In genomic region chr1:173321593-173322248, GRCm38 (mm10) we compare ENCODE assay signal across 31 mouse cellular contexts. TPM values are rescaled to one million over a fixed set of nuclear protein-coding genes. Genes with fewer than 3 reads are reported as not detected.
DNase-seq lines count a peak whose midpoint lies in the region; ATAC-seq and TF ChIP-seq lines count a peak whose summit lies in the region.
"Had no signal": no experiment of that assay in that cellular context is flagged by ENCODE, and none has a peak within 500 bp of the region (broad histone marks: within the 10 kb centered on the region; RNA-seq: fewer than 3 reads in every experiment).

No protein-coding gene starts in this region.

- no peak overlapping the region for H3K9ac ChIP-seq in forebrain, postnatal 0 days
- H3K9ac ChIP-seq in forebrain, embryonic 11.5 days (ENCODE audit: low read length), result no peak overlapping the region
- H3K9ac ChIP-seq in hindbrain, postnatal 0 days (replicated peaks; ENCODE audit: low read length), result no peak overlapping the region
- H3K9ac ChIP-seq: embryonic facial prominence, embryonic 12.5 days; limb, embryonic 13.5 days; liver, embryonic 14.5 days; midbrain, embryonic 12.5 days had no signal

- no peaks in the 10 kb centered on the region for H3K9me3 ChIP-seq in forebrain, postnatal 0 days (ENCODE audit: low read length)
- no peaks in the 10 kb centered on the region for H3K9me3 ChIP-seq in forebrain, embryonic 11.5 days (ENCODE audit: control insufficient read depth, low read length)
- H3K9me3 ChIP-seq in hindbrain, postnatal 0 days (ENCODE audit: low read length), result no peaks in the 10 kb centered on the region
- H3K9me3 ChIP-seq: embryonic facial prominence, embryonic 12.5 days; limb, embryonic 13.5 days; midbrain, embryonic 12.5 days had no signal

- no peak overlapping the region for H3K4me3 ChIP-seq in forebrain, postnatal 0 days (ENCODE audit: low read depth, low read length)
- no peak overlapping the region for H3K4me3 ChIP-seq in forebrain, embryonic 11.5 days (ENCODE audit: low read depth, low read length)
- no peak overlapping the region for H3K4me3 ChIP-seq in hindbrain, postnatal 0 days (ENCODE audit: low read length)
- H3K4me3 ChIP-seq: embryonic facial prominence, embryonic 12.5 days; erythroblast, embryonic 14.5 days; layer of hippocampus, adult 2 months; limb, embryonic 13.5 days; midbrain, embryonic 12.5 days had no signal

- 0 out of 2 replicates have a peak overlapping the region, but pooled peaks have one; percentile 9 for H3K27ac ChIP-seq in forebrain, postnatal 0 days (ENCODE audit: low read depth, low read length)
- H3K27ac ChIP-seq in forebrain, embryonic 11.5 days (ENCODE audit: low read depth, low read length), result no peak overlapping the region
- H3K27ac ChIP-seq in hindbrain, postnatal 0 days, result no peak overlapping the region
- H3K27ac ChIP-seq: embryonic facial prominence, embryonic 12.5 days; layer of hippocampus, adult 2 months; limb, embryonic 13.5 days; liver, embryonic 14.5 days; macrophage; midbrain, embryonic 12.5 days; stomach, postnatal 0 days had no signal

- no peaks in the 10 kb centered on the region for H3K4me1 ChIP-seq in forebrain, postnatal 0 days (ENCODE audit: insufficient read depth)
- H3K4me1 ChIP-seq in forebrain, embryonic 11.5 days (replicated peaks; ENCODE audit: control insufficient read depth, insufficient read depth, low read length), result no peaks in the 10 kb centered on the region
- H3K4me1 ChIP-seq in hindbrain, postnatal 0 days (ENCODE audit: insufficient read depth, low read length), result no peaks in the 10 kb centered on the region
- H3K4me1 ChIP-seq: embryonic facial prominence, embryonic 12.5 days; limb, embryonic 13.5 days had no signal

- no peak for TF ChIP-seq CTCF in forebrain, postnatal 0 days (IDR thresholded peaks at IDR 0.05; ENCODE audit: low read depth)
- no peak for TF ChIP-seq CTCF in hindbrain, postnatal 0 days (IDR thresholded peaks at IDR 0.05; ENCODE audit: low read depth)

- WGBS in forebrain, postnatal 0 days, result 41% methylated on average over 8 of the region's 8 CpGs
- WGBS in forebrain, embryonic 11.5 days, result 76% methylated on average over 8 of the region's 8 CpGs
- WGBS in hindbrain, postnatal 0 days, result 29% methylated on average over 8 of the region's 8 CpGs

- no peaks in the 10 kb centered on the region for H3K27me3 ChIP-seq in forebrain, postnatal 0 days (ENCODE audit: insufficient read depth, low read length)
- H3K27me3 ChIP-seq in forebrain, embryonic 11.5 days (ENCODE audit: control insufficient read depth, insufficient read depth, low read length), result no peaks in the 10 kb centered on the region
- H3K27me3 ChIP-seq in hindbrain, postnatal 0 days (ENCODE audit: insufficient read depth, low read length), result no peaks in the 10 kb centered on the region
- H3K27me3 ChIP-seq: CH12.LX; embryonic facial prominence, embryonic 12.5 days; limb, embryonic 13.5 days; midbrain, embryonic 12.5 days had no signal

- peak; percentile 63 for ATAC-seq in forebrain, postnatal 0 days
- ATAC-seq in forebrain, embryonic 11.5 days (replicated peaks; ENCODE audit: low FRiP score), result no peak
- ATAC-seq in hindbrain, postnatal 0 days, result peak; percentile 61; the same call in 1 of the 2 replicates

- no peak overlapping the region for H3K4me2 ChIP-seq in forebrain, postnatal 0 days (ENCODE audit: low read depth)
- H3K4me2 ChIP-seq in forebrain, embryonic 11.5 days (ENCODE audit: low read depth, low read length, severe bottlenecking), result no peak overlapping the region
- no peak overlapping the region for H3K4me2 ChIP-seq in hindbrain, postnatal 0 days (ENCODE audit: low read depth, low read length)
- H3K4me2 ChIP-seq: embryonic facial prominence, embryonic 12.5 days; limb, embryonic 13.5 days; midbrain, embryonic 12.5 days had no signal

- no peaks in the 10 kb centered on the region for H3K36me3 ChIP-seq in forebrain, postnatal 0 days (ENCODE audit: insufficient read depth)
- no peaks in the 10 kb centered on the region for H3K36me3 ChIP-seq in forebrain, embryonic 11.5 days (ENCODE audit: control insufficient read depth, insufficient read depth, low read length)
- H3K36me3 ChIP-seq in hindbrain, postnatal 0 days (ENCODE audit: insufficient read depth, low read length), result no peaks in the 10 kb centered on the region
- H3K36me3 ChIP-seq: embryonic facial prominence, embryonic 12.5 days; limb, embryonic 13.5 days; midbrain, embryonic 12.5 days had no signal

- DNase-seq in forebrain, postnatal 0 days, result no peak
- no peak for DNase-seq in forebrain, embryonic 11.5 days (ENCODE audit: low spot score)
- peak; percentile 72 for DNase-seq in ES-CJ7 (ENCODE audit: low read depth, low spot score)
- peak; percentile 84 for DNase-seq in ZHBTc4 (ENCODE audit: low read depth, low spot score)
- DNase-seq in hindbrain, postnatal 0 days (ENCODE audit: low spot score), result no peak
- DNase-seq in right cerebral cortex, postnatal 25 days, result no peak
- no peak for DNase-seq in heart, adult 9 months (ENCODE audit: low spot score in 2 of 2)
- DNase-seq: adrenal gland, postnatal 14 days; cerebellum, adult 9-11 months; gastrocnemius, postnatal 36 days; kidney, adult 18-20 months; kidney, postnatal 14 days; layer of hippocampus, postnatal 36 days had no signal

RNA-seq across cellular contexts. Expression of gene Ackr1, which starts 11.8 kb away (rescaled TPM):
- total RNA-seq in forebrain, postnatal 0 days (2014; rRNA removed), result 29.0 and 32.8 TPM in 2 replicates
- 11.5 and 14.0 TPM in 2 replicates for polyA plus RNA-seq in forebrain, postnatal 0 days (2015; fragmentation: Nextera tagmentation; extraction: Ambion mirVana)
- polyA plus RNA-seq in forebrain, embryonic 11.5 days (2014; fragmentation: Nextera tagmentation; extraction: Ambion mirVana), result 3.8 and 4.5 TPM in 2 replicates
- 51.7 and 55.2 TPM in 2 replicates for total RNA-seq in hindbrain, postnatal 0 days (2014; rRNA removed)
- polyA plus RNA-seq in hindbrain, postnatal 0 days (2015; fragmentation: Nextera tagmentation; extraction: Ambion mirVana), result 18.7 and 21.5 TPM in 2 replicates
- total RNA-seq: CH12.LX had no signal
- polyA plus RNA-seq: macrophage had no signal

RNA-seq across cellular contexts. Expression of gene Aim2, which starts 29.0 kb away (rescaled TPM):
- 2.3 and 4.5 TPM in 2 replicates for total RNA-seq in forebrain, postnatal 0 days (2014; rRNA removed)
- polyA plus RNA-seq in forebrain, postnatal 0 days (2015; fragmentation: Nextera tagmentation; extraction: Ambion mirVana), result 1.1 and 1.8 TPM in 2 replicates
- polyA plus RNA-seq in forebrain, embryonic 11.5 days (2014; fragmentation: Nextera tagmentation; extraction: Ambion mirVana), result 4.3 and 5.8 TPM in 2 replicates
- total RNA-seq in hindbrain, postnatal 0 days (2014; rRNA removed), result 1.6 and 19.1 TPM in 2 replicates
- polyA plus RNA-seq in hindbrain, postnatal 0 days (2015; fragmentation: Nextera tagmentation; extraction: Ambion mirVana), result 1.4 and 1.9 TPM in 2 replicates

RNA-seq across cellular contexts. Expression of gene Mptx2, which starts 44.1 kb away (rescaled TPM):
- not detected in 2 replicates for total RNA-seq in forebrain, postnatal 0 days (2014; rRNA removed)
- polyA plus RNA-seq in forebrain, postnatal 0 days (2015; fragmentation: Nextera tagmentation; extraction: Ambion mirVana), result not detected in 2 replicates
- polyA plus RNA-seq in forebrain, embryonic 11.5 days (2014; fragmentation: Nextera tagmentation; extraction: Ambion mirVana), result not detected in 2 replicates
- not detected in 2 replicates for total RNA-seq in hindbrain, postnatal 0 days (2014; rRNA removed)
- polyA plus RNA-seq in hindbrain, postnatal 0 days (2015; fragmentation: Nextera tagmentation; extraction: Ambion mirVana), result not detected in 2 replicates
- total RNA-seq: adrenal gland, postnatal 14 days; CH12.LX; gastrocnemius, postnatal 36 days; heart, adult 8-10 months; layer of hippocampus, adult 2 months; layer of hippocampus, postnatal 36 days; left cerebral cortex, postnatal 14 days had no signal
- polyA plus RNA-seq: brain, embryonic 14.5 days; cortical plate, adult 2 months; embryonic facial prominence, embryonic 12.5 days; erythroblast, embryonic 14.5 days; heart, embryonic 16.5 days; limb, embryonic 13.5 days; liver, embryonic 14.5 days; lung, embryonic 16.5 days; macrophage; midbrain, embryonic 12.5 days; neural tube, embryonic 11.5 days; stomach, postnatal 0 days; thymus, postnatal 0 days; urinary bladder, adult 2 months had no signal

RNA-seq across cellular contexts. Expression of gene Cadm3, which starts 45.8 kb away (rescaled TPM):
- 278 and 354 TPM in 2 replicates for total RNA-seq in forebrain, postnatal 0 days (2014; rRNA removed)
- 25.6 and 41.0 TPM in 2 replicates for polyA plus RNA-seq in forebrain, postnatal 0 days (2015; fragmentation: Nextera tagmentation; extraction: Ambion mirVana)
- 15.6 and 16.0 TPM in 2 replicates for polyA plus RNA-seq in forebrain, embryonic 11.5 days (2014; fragmentation: Nextera tagmentation; extraction: Ambion mirVana)
- 533 and 565 TPM in 2 replicates for total RNA-seq in hindbrain, postnatal 0 days (2014; rRNA removed)
- polyA plus RNA-seq in hindbrain, postnatal 0 days (2015; fragmentation: Nextera tagmentation; extraction: Ambion mirVana), result 52.5 and 53.1 TPM in 2 replicates
- total RNA-seq: CH12.LX had no signal
- polyA plus RNA-seq: macrophage had no signal

RNA-seq across cellular contexts. Expression of gene Olfr418, which starts 55.9 kb away (rescaled TPM):
- 0.05 TPM in 1 of 2 replicates, not detected in the other for total RNA-seq in forebrain, postnatal 0 days (2014; rRNA removed)
- not detected in 2 replicates for polyA plus RNA-seq in forebrain, postnatal 0 days (2015; fragmentation: Nextera tagmentation; extraction: Ambion mirVana)
- not detected in 2 replicates for polyA plus RNA-seq in forebrain, embryonic 11.5 days (2014; fragmentation: Nextera tagmentation; extraction: Ambion mirVana)
- not detected in 2 replicates for total RNA-seq in hindbrain, postnatal 0 days (2014; rRNA removed)
- polyA plus RNA-seq in hindbrain, postnatal 0 days (2015; fragmentation: Nextera tagmentation; extraction: Ambion mirVana), result 0.03 TPM in 1 of 2 replicates, not detected in the other
- total RNA-seq: adrenal gland, postnatal 14 days; CH12.LX; gastrocnemius, postnatal 36 days; heart, adult 8-10 months; layer of hippocampus, adult 2 months; layer of hippocampus, postnatal 36 days; left cerebral cortex, postnatal 14 days had no signal
- polyA plus RNA-seq: brain, embryonic 14.5 days; cortical plate, adult 2 months; embryonic facial prominence, embryonic 12.5 days; erythroblast, embryonic 14.5 days; heart, embryonic 16.5 days; limb, embryonic 13.5 days; liver, embryonic 14.5 days; lung, embryonic 16.5 days; macrophage; midbrain, embryonic 12.5 days; neural tube, embryonic 11.5 days; stomach, postnatal 0 days; thymus, postnatal 0 days; urinary bladder, adult 2 months had no signal

Comparison
In these comparisons a context has a peak if more than half of its experiments do, and no peak if none do; other contexts are left out.
1. DNase-seq: peak in ES-CJ7 (single experiment) and ZHBTc4 (single experiment); none in forebrain, postnatal 0 days (single experiment), forebrain, embryonic 11.5 days (single experiment), hindbrain, postnatal 0 days (single experiment), right cerebral cortex, postnatal 25 days (single experiment) and heart, adult 9 months (0 of 2).